Mouse (Mus musculus) ovary, postnatal 10 days (tissue): Measurements from ENCODE around the gene Uqcr10.
A peak's percentile ranks its signal among the peaks of the same experiment; 100 is the strongest.

Experiments used
- DNase-seq: peaks from one replicate; pipeline ENCODE4 v3.0.0; 2022; ENCODE audit warnings: low spot score

The Uqcr10 gene

DNA sequence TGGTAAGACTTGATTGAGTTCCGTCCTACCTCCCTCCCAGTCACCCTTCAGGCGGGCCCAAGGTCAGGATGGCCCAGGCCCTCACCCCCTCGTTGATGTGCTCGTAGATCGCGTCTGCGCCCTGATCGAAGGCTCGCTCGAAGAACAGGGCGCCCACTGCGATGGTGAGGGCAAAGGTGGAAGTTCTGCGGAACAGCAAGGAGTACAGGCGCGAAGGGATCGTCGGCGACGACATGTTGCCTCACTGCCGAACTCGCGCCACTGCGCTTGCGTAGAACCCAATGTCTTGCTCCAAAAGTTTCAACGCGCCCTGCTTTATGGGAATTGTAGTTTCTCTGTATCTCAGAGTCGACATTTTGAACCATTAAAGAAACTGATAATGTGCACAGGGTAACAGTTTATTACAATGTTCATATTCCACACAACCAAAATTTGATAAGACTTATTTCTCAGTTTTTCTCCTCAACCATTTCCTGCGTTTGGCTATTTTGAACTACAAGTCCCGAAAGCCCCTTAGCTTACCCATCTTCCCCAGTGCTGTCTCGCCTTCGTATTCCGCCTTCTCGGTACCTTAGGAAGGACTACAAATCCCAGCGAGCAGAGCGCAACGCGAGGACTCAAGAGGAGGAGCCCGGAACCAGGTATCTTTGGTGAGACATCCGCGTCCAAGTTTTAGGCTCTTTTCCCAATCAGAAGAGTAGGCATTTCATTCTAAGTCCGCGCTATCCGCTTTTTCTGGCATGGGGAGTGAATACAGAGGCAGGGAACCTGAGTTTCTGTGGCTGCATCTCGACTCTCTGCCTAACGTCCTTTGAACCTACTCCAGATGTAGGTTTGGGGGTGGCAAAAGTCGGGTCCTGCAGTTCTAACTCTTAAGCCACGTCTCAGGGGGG lies at the start of gene Uqcr10, which contains the start of gene Zmat5:
Uqcr10 (minus strand) TSS at position 271 of the 893 bp plus-strand sequence.
Zmat5 (plus strand) TSS at position 607 of the 893 bp plus-strand sequence.
- peak; percentile 82 for DNase-seq

DNA sequence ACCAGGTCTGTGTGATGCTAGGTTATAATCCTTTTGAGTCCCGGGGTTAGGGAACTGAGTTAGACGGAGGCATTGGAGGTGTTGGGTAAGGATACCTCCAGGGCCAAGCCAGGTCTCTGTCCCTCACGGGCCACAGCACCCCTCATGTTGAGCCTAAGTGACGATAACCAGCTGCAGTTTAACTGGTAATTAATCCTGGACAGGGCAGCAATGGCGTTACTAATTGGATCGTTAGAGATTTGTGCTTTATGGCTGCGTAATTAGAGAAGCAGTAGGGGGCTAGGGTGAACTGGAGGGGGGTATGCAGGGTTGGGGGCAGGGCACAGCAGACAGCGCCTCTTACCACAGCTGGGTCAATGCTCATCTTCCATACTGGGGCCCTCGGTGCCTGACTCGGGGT lies 48.7 kb upstream of the Uqcr10 start:
- no peak for DNase-seq

DNA sequence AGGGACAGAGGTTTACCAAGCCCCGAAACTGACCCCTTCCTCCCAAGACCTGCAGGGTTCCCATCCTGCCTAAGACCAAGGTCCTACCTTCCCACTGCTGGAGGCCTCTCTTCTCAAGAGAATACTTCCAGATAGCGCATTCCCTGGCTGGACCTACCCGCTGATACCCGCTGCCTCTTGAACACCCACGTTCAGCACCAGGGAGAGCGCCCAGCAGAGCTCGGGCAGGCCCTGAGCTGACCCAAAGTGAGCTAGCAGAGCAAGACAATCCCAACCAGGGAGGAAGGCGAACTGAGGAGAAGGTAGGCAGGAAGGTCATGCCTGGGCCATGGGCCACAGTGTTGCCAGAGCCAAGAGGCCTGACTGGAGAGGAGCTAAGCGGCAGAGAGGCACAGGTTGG lies 46.1 kb upstream of the Uqcr10 start:
- peak; percentile 36 for DNase-seq

DNA sequence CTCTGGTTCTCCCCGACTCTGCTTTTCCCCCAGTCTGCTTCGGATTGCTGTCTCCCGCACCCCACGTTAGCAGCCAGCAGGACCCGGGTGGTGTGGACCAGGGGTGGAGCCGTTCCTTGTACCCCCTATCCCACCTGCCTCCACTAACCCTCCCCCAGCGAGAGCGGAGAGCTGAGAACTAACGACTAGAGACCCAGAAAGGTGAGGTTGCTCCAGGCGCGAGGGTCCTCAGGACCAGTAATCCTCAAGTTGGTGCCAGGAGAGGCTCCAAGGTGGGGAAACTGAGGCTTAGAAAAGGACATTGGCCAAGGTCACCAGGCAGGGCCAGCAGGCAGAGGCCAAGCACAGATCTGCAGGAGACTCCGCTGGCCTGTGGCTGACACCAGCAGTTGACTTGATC lies 43.1 kb upstream of the Uqcr10 start:
- DNase-seq, result no peak

DNA sequence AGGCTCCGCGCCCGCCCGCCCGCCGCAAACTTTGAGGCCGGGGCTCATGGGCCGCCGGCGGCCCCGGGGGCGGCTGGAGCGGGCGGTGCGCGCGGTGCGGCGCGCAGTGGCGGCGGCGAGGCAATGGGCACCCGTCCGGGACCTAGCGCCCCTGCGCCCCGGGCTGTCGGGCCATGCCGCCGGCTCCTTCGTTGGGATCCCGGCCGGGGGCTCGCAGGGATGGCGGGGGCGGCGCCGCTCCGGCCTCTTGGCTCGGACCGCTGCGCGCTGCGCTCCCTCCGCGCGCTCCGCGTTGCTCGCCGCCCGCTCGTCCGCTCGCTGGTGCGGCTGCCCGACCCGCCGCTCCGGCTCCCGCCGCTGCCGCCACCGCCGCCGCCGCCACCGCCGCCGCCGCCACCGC lies 42.6 kb upstream of the Uqcr10 start, which contains the start of gene Cabp7:
Cabp7 (minus strand) TSS at position 46 of the 400 bp plus-strand sequence.
- DNase-seq, result no peak

DNA sequence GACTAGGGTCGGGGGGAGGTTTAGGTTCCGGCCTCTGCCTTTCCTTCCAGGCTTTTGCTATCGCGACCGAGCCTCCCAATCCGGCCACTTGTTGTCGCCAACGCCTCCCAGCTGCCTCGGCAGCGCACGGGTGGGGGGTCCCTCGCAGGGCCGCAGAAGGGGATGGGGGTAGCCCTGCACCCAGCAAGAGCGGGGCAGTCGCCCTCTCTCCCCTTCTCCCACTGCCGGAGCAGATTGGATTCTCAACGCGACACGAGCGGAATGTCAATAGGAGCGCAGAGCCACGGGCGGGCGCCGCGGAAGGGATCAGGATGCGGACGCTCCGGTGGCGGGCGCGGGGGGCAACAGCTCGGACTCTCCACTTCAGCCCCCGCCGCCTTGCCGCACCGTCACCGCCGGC lies 41.8 kb upstream of the Uqcr10 start:
- no peak for DNase-seq

DNA sequence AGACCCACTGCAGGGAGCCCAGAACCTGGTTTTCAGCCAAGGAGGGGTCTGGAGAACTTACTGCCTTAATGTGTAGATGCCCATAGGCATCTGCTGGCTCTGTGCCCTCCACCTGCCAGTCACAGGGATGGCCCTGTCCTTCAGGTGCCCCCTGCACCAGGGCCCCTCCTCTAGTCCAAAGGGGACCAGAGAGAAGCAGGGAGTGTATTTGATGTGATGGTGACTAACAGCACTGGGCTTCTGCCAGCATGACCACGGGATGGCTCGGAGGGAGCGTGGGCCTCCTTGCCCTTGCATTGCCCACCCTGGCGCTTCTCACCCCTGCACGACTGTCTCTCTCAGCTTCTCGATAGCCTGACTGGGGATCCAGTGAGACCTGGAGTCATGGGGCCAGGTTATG lies 40.5 kb upstream of the Uqcr10 start:
- no peak for DNase-seq

DNA sequence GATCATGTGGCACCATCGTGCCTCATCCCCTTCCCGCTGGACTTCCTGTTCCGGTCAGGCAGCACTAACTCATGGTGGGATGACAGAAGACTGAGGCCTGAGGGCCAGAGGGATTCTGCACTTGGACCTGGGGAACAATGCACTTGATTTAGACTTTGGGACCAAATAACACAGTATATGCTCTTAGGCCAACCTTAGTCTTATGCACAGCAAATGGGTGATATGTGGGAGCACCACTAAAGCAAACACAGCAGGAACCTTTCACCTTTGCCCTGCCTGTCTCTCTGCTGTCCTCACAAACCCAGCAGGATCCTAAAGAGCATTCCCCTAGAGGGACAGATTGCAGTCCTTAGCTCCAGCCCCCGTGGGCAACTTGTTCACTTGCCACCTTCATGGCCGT lies 36.6 kb upstream of the Uqcr10 start:
- DNase-seq, result no peak

DNA sequence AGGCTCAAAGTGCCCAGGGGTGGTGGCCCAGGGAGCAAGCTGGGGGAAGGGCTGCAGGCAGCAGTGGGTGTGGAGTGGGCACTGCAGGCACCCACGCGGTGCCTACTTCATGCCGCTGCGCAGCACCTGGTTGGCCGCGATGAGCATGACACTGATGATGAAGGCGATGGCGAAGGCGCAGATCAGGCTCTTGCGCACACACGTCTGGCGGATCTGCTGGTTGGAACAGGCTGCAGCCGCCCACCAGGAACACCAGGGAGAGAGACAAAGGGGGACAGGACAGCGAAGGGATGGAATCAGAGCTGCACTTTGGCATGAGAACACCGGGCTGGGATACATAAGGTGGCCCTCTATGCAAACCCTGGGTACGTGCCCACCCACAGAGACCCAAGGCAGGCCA lies 34.6 kb upstream of the Uqcr10 start:
- DNase-seq, result no peak

DNA sequence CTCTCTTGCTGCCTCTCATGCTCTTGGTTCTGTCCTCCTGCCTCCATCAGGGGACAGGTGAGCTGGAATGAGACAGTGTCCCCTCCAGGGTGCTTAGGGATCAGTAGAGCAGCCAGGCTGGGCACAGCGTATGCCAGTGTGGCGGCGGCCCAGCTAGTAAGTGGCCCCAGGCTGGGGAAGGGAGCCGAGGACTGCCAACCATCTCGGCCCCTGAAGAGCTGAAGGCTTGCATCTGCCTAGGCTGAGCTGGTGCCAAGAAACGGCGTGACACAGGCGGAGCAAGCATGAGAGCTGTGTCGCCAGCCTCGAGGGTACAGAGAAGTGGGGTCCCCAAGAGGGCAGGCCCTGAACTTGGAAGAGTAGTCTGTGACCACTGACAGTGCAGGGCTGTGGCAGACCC lies 33.5 kb upstream of the Uqcr10 start:
- DNase-seq, result no peak

DNA sequence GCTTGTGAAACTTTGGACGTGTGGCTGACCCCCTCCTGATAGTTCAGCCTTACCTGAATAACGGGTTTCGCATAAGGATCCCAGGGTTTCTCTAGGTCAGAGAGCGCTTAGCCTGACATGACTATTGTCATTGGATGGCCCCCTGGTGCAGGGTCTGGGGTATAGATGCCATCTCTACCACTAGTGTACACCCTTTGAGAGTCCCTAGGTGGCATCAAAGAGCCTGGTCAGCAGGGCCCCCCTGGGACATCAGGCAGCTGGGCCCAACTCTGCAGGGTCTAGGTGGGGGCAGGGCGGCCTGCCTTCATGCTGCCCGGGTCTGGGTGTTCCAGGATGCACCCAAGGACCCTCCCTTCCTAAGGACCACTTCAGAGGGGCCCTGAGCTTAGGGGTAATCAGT lies 32.2 kb upstream of the Uqcr10 start:
- no peak for DNase-seq

DNA sequence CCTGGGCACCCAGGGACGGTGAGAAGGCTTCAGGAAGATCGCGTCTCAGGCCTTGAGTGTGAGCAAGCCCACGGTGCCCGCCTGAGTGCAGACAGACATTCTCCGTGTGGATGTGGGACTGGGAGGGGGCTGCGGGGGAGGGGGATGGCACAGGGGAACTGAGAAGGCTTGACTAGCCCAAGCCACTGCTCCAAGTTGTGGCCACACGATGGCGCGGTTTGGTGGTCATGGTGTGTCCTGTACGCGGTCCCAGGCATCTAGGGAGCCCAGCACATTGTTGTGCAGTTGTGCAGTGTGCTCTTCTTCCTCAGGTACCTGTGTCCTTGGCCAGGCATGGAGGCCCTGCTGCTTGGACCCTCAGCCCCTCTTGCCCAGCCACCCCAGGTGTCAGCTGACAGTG lies 30.0 kb upstream of the Uqcr10 start:
- DNase-seq, result no peak

DNA sequence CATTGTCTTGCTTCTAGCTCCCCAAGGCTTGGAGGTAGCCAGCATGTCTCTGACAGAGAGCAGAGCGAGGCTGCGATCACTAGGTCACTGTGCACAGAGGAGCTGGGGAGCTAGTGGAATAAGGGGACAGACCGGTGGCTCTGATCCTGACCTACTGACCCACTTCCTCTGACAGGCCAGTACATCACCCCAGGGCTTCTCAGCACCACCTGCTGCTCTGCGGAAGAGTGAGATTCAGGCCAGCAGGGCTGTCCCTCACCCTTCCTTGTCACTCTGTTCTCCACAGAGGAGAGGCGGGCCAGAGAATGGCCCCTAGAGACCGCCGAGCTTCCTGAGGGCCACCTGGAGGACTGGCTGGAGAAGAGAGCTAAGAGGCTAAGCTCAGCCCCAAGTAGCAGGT lies 27.6 kb upstream of the Uqcr10 start:
- no peak for DNase-seq

DNA sequence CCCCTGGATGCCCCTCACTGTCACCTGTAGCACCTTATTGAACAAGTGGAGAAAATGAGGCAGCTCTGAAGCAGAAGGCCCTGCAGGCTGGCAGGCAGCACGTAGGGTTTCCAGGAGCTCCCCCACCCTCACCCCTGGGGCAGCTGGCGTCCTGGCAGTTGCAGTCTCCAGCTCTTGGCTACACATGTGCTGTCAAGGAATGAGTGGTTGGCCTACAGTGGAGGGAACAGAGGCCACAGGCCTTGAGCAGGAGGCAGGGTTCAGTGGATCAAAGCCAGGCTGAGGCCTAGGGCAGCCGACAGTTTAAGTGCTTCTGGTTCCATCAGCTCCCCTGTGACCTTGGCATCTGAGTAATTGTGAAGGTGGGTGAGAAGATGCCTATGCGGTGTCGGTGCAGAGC lies 26.8 kb upstream of the Uqcr10 start:
- no peak for DNase-seq

DNA sequence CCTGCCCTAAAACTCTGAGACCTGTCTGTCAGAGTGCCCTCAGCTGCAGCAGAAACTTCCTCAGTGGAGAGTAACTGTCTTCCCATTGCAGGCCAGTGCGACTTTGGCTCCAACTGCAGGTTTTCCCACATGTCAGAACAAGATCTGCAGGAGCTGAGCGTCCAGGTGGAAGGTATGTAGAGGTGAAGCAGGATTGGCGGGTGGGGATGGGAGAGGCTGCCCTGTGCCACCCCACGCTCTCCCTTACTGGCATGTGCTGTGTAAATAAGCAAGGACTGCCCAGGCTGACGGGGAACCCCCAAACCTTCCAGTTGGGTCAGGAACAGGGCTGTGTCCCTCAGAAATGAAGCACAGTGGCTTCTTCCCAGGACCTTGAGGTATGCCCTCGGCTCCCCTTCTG lies 26.0 kb upstream of the Uqcr10 start:
- no peak for DNase-seq

DNA sequence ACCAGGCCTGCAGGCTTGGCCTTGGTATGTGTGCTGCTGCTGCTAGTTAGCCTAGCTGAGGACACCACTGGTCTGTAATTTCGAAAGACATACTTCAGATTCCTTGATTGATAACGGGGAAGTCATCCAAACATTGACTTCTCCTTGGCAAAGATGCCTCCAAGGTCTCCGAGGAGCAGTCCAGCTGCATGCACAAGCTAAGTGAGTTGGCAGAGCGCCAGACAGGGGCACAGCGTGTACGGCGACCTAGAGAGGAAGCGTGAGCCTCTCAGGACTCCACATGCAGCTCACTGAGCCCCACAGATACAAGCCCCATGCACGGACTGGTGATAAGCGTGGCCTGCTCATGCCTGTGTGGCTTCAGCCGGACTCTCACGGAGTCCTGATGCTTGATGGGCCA lies 25.5 kb upstream of the Uqcr10 start:
- no peak for DNase-seq

DNA sequence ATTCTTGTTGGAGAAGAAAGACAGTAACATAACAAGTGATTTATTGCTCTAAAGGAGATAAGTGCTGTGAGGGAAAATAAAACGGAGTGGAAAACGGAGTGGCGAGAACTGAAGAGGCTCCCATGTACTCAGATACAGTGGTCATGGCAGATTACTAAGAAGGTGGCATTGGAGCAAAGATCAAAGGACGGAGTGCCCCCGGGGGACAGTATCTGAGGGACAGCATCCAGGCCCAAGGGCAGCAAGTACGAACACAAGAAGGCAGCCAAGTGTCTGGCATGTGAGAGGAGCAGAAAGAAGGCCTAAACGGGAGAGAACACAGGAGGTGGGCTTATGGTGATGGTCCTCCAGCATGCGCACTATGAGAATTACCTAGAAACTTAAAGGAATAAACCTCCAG lies 17.6 kb upstream of the Uqcr10 start:
- DNase-seq, result no peak

DNA sequence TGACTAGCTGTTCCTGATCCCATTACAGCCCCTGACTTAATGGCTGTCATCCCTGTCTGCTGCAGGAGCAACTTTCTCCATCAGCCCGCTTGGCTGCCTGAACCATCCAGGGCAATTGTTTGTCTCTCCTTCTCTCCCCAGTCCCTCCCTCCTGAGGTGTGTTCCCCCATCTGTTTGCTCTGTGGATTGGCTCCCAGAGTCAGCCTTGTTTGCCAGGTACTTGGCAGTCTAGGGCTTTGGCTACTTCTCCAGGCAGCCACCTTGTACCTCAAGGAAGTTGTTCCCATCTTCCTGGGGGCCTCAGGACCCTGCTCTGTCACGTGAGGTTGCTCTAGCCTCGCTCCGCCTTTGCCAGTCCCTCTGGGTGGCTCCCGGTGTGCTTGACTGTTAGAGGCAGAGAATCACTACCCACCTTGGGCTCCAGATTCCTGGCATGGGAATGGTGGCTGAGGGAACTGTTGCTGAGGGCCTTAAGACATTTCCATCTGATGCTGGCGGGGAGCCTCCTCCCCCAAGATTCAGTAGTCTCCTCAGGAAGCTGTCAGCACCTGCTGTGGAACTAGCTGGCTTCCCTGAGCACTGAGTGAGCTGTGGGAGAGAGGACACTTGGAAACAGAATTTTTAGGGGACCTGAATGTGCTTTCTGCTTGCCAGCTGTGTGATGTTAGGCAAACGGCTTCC lies 16.9 kb upstream of the Uqcr10 start:
- no peak for DNase-seq

DNA sequence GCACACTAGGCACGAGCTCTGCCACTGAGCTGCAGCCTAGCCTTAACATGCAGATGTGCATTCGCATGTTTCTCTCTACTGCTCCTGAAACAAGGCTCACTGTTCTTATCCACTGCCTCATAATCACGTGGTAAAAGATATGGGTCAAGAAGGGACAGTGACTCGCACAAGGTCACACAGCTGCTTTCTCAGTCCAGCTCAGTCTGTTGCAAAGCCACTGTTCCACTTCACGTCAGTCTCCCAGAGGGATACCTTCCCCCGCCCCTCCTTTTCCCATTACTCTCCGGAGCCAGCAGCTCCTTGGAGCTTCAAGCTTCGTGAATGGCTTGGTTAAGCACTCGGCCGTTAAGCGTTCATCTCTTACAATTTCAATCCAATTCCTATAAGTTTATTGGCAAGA lies 16.3 kb upstream of the Uqcr10 start:
- DNase-seq, result no peak

DNA sequence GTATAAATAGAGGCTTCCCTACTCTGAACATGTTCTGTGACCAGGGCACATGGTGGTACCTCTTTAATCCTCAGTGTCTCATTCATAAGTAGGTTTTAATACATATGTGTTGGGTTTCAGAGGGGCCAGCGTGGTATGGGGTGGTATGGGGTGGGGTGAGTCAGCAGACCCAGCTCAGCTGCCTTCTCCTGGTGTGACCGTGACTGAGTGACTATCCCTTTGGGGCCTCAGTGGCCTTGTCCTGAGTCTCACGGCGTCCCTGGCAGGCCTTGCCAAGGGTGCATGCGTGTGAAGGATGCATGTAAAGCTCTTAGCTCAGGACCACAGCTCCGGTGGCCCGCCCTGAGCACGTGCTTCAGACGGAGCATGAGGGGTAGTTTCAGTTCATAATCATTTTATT lies 15.8 kb upstream of the Uqcr10 start:
- DNase-seq, result no peak

DNA sequence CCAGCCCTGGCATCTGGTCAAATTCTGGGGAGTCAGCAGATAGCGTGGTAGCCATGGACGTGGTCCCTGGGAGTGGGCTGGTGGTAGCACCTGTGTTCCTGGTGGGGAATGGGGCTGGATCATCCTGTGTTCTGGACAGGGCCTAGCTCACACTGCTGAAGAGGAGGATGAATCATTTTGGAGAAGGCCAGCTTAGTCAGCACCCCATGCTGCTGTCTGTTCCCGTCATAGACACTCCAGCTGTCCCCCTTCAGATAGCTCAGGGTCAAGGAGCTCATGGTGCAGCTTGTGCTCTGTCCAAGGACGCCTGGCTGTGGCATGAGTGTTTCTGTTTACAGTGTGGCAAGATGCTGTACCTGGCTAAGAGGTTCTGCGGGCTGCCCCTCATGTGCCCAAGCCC lies 14.4 kb upstream of the Uqcr10 start:
- no peak for DNase-seq

DNA sequence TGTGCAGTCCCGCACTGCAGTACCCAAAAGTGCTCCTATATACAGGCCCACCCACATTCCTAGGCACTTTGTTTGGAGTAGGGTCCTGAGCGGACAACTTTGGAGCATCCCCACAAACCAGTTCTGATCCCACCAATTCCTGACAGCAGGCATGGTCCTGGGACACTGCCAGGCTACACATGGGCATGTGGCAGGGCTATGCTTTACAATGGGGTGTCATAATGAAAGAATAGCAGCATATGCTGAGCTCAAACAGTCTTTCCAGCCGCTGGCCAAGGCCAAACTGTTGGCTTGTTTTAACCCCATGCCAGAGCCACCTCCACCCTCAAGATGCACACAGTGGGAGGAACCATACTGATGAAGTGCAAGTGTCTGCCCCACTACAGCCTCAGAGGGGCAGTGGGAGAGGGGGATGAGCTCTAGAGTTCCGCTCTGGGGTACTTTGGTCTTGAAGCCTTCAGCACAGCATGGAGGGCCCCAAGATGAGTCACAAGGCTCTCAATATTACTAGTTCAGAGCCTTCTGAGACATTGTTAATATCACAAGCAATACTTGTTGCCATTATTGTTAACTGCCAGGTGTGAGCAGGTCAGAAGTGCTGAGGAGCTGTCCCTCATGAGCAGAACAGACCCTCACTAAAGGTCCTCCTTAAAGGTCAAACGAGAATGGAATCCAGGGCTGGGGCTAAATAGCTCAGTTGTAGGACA lies 12.5 kb upstream of the Uqcr10 start:
- DNase-seq, result no peak

DNA sequence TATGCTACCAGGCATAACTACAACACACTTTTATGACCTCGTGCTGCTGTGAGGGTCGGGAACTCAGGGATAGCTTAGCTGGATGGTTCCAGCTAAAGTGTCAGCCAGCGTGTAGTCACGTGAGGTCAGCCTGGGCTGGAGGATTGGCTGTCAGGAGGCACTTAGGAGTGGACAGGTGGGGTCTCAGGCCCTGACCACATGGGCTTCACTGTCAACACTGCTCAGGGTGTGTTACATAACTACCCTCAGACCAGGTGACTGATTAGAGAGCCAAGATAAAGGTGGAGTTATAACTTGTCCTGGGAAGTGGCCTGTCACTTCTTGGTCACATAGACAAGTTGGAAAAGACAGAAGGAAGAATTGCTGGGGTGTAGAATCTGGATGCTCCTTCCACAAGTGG lies 11.5 kb upstream of the Uqcr10 start:
- DNase-seq, result no peak
